Mouse (Mus musculus) urinary bladder, postnatal 14 days (tissue): ENCODE results near the gene 5330417C22Rik.
"Not testable (repeated sequence)": the region's sequence is repeated elsewhere in the genome, so short reads cannot be mapped to it uniquely, and the experiment has no call there.

Source experiments
- DNase-seq: peaks from one replicate; pipeline ENCODE4 v3.0.0; 2021; ENCODE audit warnings: low spot score

The 5330417C22Rik gene

GRCm38 (mm10) chr3:108533114-108533885, 3.0 kb downstream of the 5330417C22Rik start:
- DNase-seq = peak; percentile 85

GRCm38 (mm10) chr3:108528489-108528888, 7.8 kb downstream of the 5330417C22Rik start:
- no peak for DNase-seq

- DNase-seq = no peak
These were observed 12.9 kb downstream of the 5330417C22Rik start for GRCm38 (mm10) chr3:108523415-108523814.

GRCm38 (mm10) chr3:108518276-108518675, 18.1 kb downstream of the 5330417C22Rik start:
- DNase-seq = no peak

- no peak for DNase-seq
These were observed 22.9 kb downstream of the 5330417C22Rik start for GRCm38 (mm10) chr3:108513465-108513864.

- peak; percentile 6 for DNase-seq
These were observed 25.4 kb downstream of the 5330417C22Rik start for GRCm38 (mm10) chr3:108510716-108511483.

- DNase-seq = no peak
These were observed 26.2 kb downstream of the 5330417C22Rik start for GRCm38 (mm10) chr3:108510156-108510555.

- no peak for DNase-seq
These were observed 27.4 kb downstream of the 5330417C22Rik start for GRCm38 (mm10) chr3:108508745-108509474.

- DNase-seq = no peak
These were observed 32.4 kb downstream of the 5330417C22Rik start for GRCm38 (mm10) chr3:108503908-108504307.

- not testable (repeated sequence) for DNase-seq
These were observed 34.9 kb downstream of the 5330417C22Rik start for GRCm38 (mm10) chr3:108501411-108501810.

GRCm38 (mm10) chr3:108499826-108500225, 36.5 kb downstream of the 5330417C22Rik start:
- DNase-seq = no peak

- no peak for DNase-seq
These were observed 38.7 kb downstream of the 5330417C22Rik start for GRCm38 (mm10) chr3:108497602-108498001.

GRCm38 (mm10) chr3:108495486-108495885, 40.9 kb downstream of the 5330417C22Rik start:
- no peak for DNase-seq

- DNase-seq = no peak
These were observed 41.4 kb downstream of the 5330417C22Rik start for GRCm38 (mm10) chr3:108494861-108495474.

- DNase-seq = no peak
These were observed 46.4 kb downstream of the 5330417C22Rik start for GRCm38 (mm10) chr3:108489968-108490367.

- no peak for DNase-seq
These were observed 51.6 kb downstream of the 5330417C22Rik start for GRCm38 (mm10) chr3:108484749-108485148.

- no peak for DNase-seq
These were observed 57.5 kb downstream of the 5330417C22Rik start for GRCm38 (mm10) chr3:108478800-108479199.

GRCm38 (mm10) chr3:108476761-108477619, 59.3 kb downstream of the 5330417C22Rik start:
- peak; percentile 63 for DNase-seq

- no peak for DNase-seq
These were observed 60.8 kb downstream of the 5330417C22Rik start for GRCm38 (mm10) chr3:108475496-108475895.

GRCm38 (mm10) chr3:108474969-108475368, 61.4 kb downstream of the 5330417C22Rik start:
- no peak for DNase-seq

- DNase-seq = no peak
These were observed 68.6 kb downstream of the 5330417C22Rik start for GRCm38 (mm10) chr3:108467760-108468159.
